Mouse (Mus musculus) heart, embryonic 12.5 days (tissue): Measurements from ENCODE around the gene Pde4d. TPM values are rescaled to one million over a fixed set of nuclear protein-coding genes. Genes with fewer than 3 reads are reported as not detected.
"Not testable (repeated sequence)": the region's sequence is repeated elsewhere in the genome, so short reads cannot be mapped to it uniquely, and the experiment has no call there.

Source experiments
- ATAC-seq: fragments of 200-750 bp; cut with Nextera tagmentation; 2 replicates; pipeline ENCODE4 v1.8.0; 2017; ENCODE audit warnings: moderate TSS enrichment, moderate library complexity; ENCODE audit not compliant: insufficient number of reproducible peaks, low FRiP score
- H3K27ac ChIP-seq: fragments of 300-500 bp; sonication (generic); 2 replicates; pipeline ENCODE4 v1.5.1; 2016; ENCODE audit warnings: mild to moderate bottlenecking, moderate library complexity; ENCODE audit not compliant: poor library complexity, severe bottlenecking
- H3K27me3 ChIP-seq: fragments of 300-500 bp; sonication (generic); replicated peaks from 2 replicates; pipeline ENCODE4 v1.6.1; 2016; ENCODE audit warnings: mild to moderate bottlenecking, moderate library complexity
- H3K36me3 ChIP-seq: fragments of 300-500 bp; sonication (generic); 2 replicates; pipeline ENCODE4 v1.6.1; 2016; ENCODE audit warnings: mild to moderate bottlenecking, moderate library complexity
- H3K4me1 ChIP-seq: fragments of 300-500 bp; sonication (generic); replicated peaks from 2 replicates; pipeline ENCODE4 v1.6.1; 2016; ENCODE audit warnings: mild to moderate bottlenecking
- H3K4me2 ChIP-seq: fragments of 300-500 bp; sonication (generic); 2 replicates; pipeline ENCODE4 v1.6.1; 2016; ENCODE audit warnings: mild to moderate bottlenecking, moderate library complexity
- H3K4me3 ChIP-seq: fragments of 300-500 bp; sonication (generic); 2 replicates; pipeline ENCODE4 v1.5.1; 2016; ENCODE audit warnings: mild to moderate bottlenecking
- H3K9ac ChIP-seq: fragments of 300-500 bp; sonication (generic); 2 replicates; pipeline ENCODE4 v1.6.1; 2016; ENCODE audit warnings: mild to moderate bottlenecking, moderate library complexity
- H3K9me3 ChIP-seq: fragments of 300-500 bp; sonication (generic); replicated peaks from 2 replicates; pipeline ENCODE4 v1.6.1; 2016; ENCODE audit warnings: mild to moderate bottlenecking, moderate library complexity
- WGBS: fragments of 180-500 bp; shearing (Covaris S2); methylation state at CpG from one replicate; pipeline ENCODE4 v1.1.7; 2016; 5-methylcytosine and 5-hydroxymethylcytosine counted together
- polyA plus RNA-seq: library from polyadenylated mRNA; unstranded; fragments of >200 nt; fragmentation: Nextera tagmentation; extraction: Ambion mirVana; gene quantifications from 2 replicates; pipeline ENCODE4 v1.2.1, GENCODE M21; 2016

The Pde4d gene
- polyA plus RNA-seq, 1 experiment from 2014 or later: 34.2 TPM

- no peaks in the 10 kb centered on the region for H3K4me1 ChIP-seq
- no peak overlapping the region for H3K4me3 ChIP-seq
- H3K36me3 ChIP-seq: no peaks in the 10 kb centered on the region
- H3K27me3 ChIP-seq: no peaks in the 10 kb centered on the region
- no peak for ATAC-seq
- no peak overlapping the region for H3K27ac ChIP-seq
- no peaks in the 10 kb centered on the region for H3K9me3 ChIP-seq
- H3K4me2 ChIP-seq: no peak overlapping the region
- 79% methylated on average over 12 of the region's 12 CpGs for WGBS
- no peak overlapping the region for H3K9ac ChIP-seq
Observed at GRCm38 (mm10) chr13:108692883-108693550, 243.3 kb downstream of the Pde4d start.

GRCm38 (mm10) chr13:108705441-108705840 lies 255.7 kb downstream of the Pde4d start:
- no peak overlapping the region for H3K27ac ChIP-seq
- no peak for ATAC-seq
- no peaks in the 10 kb centered on the region for H3K27me3 ChIP-seq
- H3K9ac ChIP-seq: no peak overlapping the region
- 76% methylated on average over 4 of the region's 4 CpGs for WGBS
- no peak overlapping the region for H3K4me2 ChIP-seq
- no peaks in the 10 kb centered on the region for H3K36me3 ChIP-seq
- H3K4me1 ChIP-seq: no peaks in the 10 kb centered on the region
- H3K9me3 ChIP-seq: no peaks in the 10 kb centered on the region
- no peak overlapping the region for H3K4me3 ChIP-seq

GRCm38 (mm10) chr13:108714032-108714431 lies 264.3 kb downstream of the Pde4d start:
- 79% methylated on average over 3 of the region's 3 CpGs for WGBS
- no peaks in the 10 kb centered on the region for H3K27me3 ChIP-seq
- H3K27ac ChIP-seq: no peak overlapping the region
- no peak overlapping the region for H3K4me2 ChIP-seq
- no peak overlapping the region for H3K9ac ChIP-seq
- H3K36me3 ChIP-seq: no peaks in the 10 kb centered on the region
- ATAC-seq: no peak
- no peaks in the 10 kb centered on the region for H3K9me3 ChIP-seq
- no peak overlapping the region for H3K4me3 ChIP-seq
- no peaks in the 10 kb centered on the region for H3K4me1 ChIP-seq

- Histone ChIP-seq H3K27me3 (no peaks in the 10 kb centered on the region), H3K9me3 (no peaks in the 10 kb centered on the region), H3K4me1 (no peaks in the 10 kb centered on the region), H3K4me2 (no peak overlapping the region), H3K36me3 (no peaks in the 10 kb centered on the region), H3K9ac (no peak overlapping the region), H3K27ac (no peak overlapping the region), H3K4me3 (no peak overlapping the region)
- ATAC-seq: no peak
- 82% methylated on average over 3 of the region's 3 CpGs for WGBS
Observed at GRCm38 (mm10) chr13:108715029-108715428, 265.3 kb downstream of the Pde4d start.

GRCm38 (mm10) chr13:108722234-108722633 lies 272.5 kb downstream of the Pde4d start:
- WGBS: 70% methylated on average over 5 of the region's 5 CpGs
- Histone ChIP-seq H3K27ac (no peak overlapping the region), H3K4me1 (no peaks in the 10 kb centered on the region), H3K4me2 (no peak overlapping the region), H3K27me3 (no peaks in the 10 kb centered on the region), H3K36me3 (no peaks in the 10 kb centered on the region), H3K4me3 (no peak overlapping the region), H3K9me3 (no peaks in the 10 kb centered on the region), H3K9ac (no peak overlapping the region)
- ATAC-seq: no peak

- ATAC-seq, H3K27ac ChIP-seq, H3K4me2 ChIP-seq, H3K4me1 ChIP-seq, H3K27me3 ChIP-seq, H3K9ac ChIP-seq, H3K36me3 ChIP-seq, H3K4me3 ChIP-seq, H3K9me3 ChIP-seq: not testable (repeated sequence)
- 78% methylated on average over 2 of the region's 2 CpGs for WGBS
Observed at GRCm38 (mm10) chr13:108734356-108734755, 284.6 kb downstream of the Pde4d start.

- H3K4me1 ChIP-seq: no peaks in the 10 kb centered on the region
- H3K27ac ChIP-seq: no peak overlapping the region
- whole genome bisulfite sequencing: 74% methylated on average over 3 of the region's 3 CpGs
- no peak overlapping the region for H3K4me3 ChIP-seq
- ATAC-seq: no peak
- no peaks in the 10 kb centered on the region for H3K27me3 ChIP-seq
- no peaks in the 10 kb centered on the region for H3K36me3 ChIP-seq
- no peaks in the 10 kb centered on the region for H3K9me3 ChIP-seq
- H3K9ac ChIP-seq: no peak overlapping the region
- no peak overlapping the region for H3K4me2 ChIP-seq
Observed at GRCm38 (mm10) chr13:108751155-108751840, 301.6 kb downstream of the Pde4d start.

GRCm38 (mm10) chr13:108757477-108757876 lies 307.7 kb downstream of the Pde4d start:
- H3K27ac ChIP-seq: no peak overlapping the region
- no peaks in the 10 kb centered on the region for H3K36me3 ChIP-seq
- WGBS: 81% methylated on average over 7 of the region's 7 CpGs
- no peaks in the 10 kb centered on the region for H3K4me1 ChIP-seq
- no peak overlapping the region for H3K4me3 ChIP-seq
- H3K27me3 ChIP-seq: no peaks in the 10 kb centered on the region
- ATAC-seq: no peak
- H3K4me2 ChIP-seq: no peak overlapping the region
- no peaks in the 10 kb centered on the region for H3K9me3 ChIP-seq
- H3K9ac ChIP-seq: no peak overlapping the region

- 81% methylated on average over 4 of the region's 4 CpGs for WGBS
- Histone ChIP-seq H3K9me3 (no peaks in the 10 kb centered on the region), H3K4me1 (no peaks in the 10 kb centered on the region), H3K27ac (no peak overlapping the region), H3K9ac (no peak overlapping the region), H3K4me3 (no peak overlapping the region), H3K4me2 (no peak overlapping the region), H3K27me3 (no peaks in the 10 kb centered on the region), H3K36me3 (no peaks in the 10 kb centered on the region)
- no peak for ATAC-seq
Observed at GRCm38 (mm10) chr13:108758331-108758730, 308.6 kb downstream of the Pde4d start.

GRCm38 (mm10) chr13:108759140-108759539 lies 309.4 kb downstream of the Pde4d start:
- no peaks in the 10 kb centered on the region for H3K27me3 ChIP-seq
- 86% methylated on average over 4 of the region's 4 CpGs for WGBS
- H3K9ac ChIP-seq: no peak overlapping the region
- H3K27ac ChIP-seq: no peak overlapping the region
- no peaks in the 10 kb centered on the region for H3K9me3 ChIP-seq
- no peaks in the 10 kb centered on the region for H3K36me3 ChIP-seq
- no peaks in the 10 kb centered on the region for H3K4me1 ChIP-seq
- H3K4me3 ChIP-seq: no peak overlapping the region
- no peak overlapping the region for H3K4me2 ChIP-seq
- ATAC-seq: no peak

- Histone ChIP-seq H3K4me2 (no peak overlapping the region), H3K4me3 (no peak overlapping the region), H3K27ac (no peak overlapping the region), H3K4me1 (no peaks in the 10 kb centered on the region), H3K27me3 (no peaks in the 10 kb centered on the region), H3K36me3 (no peaks in the 10 kb centered on the region), H3K9ac (no peak overlapping the region), H3K9me3 (no peaks in the 10 kb centered on the region)
- ATAC-seq: no peak
- WGBS: 80% methylated on average over 3 of the region's 3 CpGs
Observed at GRCm38 (mm10) chr13:108763295-108763694, 313.5 kb downstream of the Pde4d start.
